Mouse (Mus musculus) layer of hippocampus, postnatal 36 days (tissue): ENCODE measurements around the gene Hist1h3g. TPM values are rescaled to one million over a fixed set of nuclear protein-coding genes. Genes with fewer than 3 reads are reported as not detected.

ENCODE experiments used
- DNase-seq, 2 experiments: peaks; one replicate each; pipeline ENCODE4 v3.0.0; 2022
- total RNA-seq, 2 experiments: library from RNA; stranded (reverse); gene quantifications; 2 replicates each; pipeline ENCODE4 v1.2.3; 2021

Gene Hist1h3g
- 1 to 10 TPM; 3.9 to 4.9 TPM for total RNA-seq

DNA sequence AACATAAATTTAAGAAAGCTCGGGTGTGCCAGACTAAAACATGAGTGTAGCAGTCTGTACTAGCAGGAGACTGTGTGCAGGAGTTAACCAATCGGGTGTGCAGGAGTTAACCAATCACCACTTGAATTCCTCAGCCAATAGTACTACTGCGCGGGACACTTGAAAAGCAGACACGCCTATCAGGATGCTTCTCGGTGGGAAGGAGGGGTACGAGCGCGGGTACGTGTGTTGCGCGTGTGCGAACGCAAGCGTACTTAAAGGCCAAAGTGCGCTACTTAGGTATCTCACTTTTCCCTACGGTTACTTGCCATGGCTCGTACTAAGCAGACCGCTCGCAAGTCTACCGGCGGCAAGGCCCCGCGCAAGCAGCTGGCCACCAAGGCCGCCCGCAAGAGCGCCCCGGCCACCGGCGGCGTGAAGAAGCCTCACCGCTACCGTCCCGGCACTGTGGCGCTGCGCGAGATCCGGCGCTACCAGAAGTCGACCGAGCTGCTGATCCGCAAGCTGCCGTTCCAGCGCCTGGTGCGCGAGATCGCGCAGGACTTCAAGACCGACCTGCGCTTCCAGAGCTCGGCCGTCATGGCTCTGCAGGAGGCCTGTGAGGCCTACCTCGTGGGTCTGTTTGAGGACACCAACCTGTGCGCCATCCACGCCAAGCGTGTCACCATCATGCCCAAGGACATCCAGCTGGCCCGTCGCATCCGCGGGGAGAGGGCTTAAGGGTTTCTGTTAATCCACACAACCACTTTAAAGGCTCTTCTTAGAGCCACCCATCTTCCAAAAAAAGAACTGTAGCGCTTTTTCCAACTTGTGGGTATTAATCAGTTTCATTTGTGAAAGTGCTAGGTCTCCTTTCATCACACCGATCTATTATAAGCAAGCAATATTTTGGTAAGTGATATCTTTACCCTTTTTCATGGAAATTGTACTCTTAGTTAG lies at the start of gene Hist1h3g:
Gene Hist1h3g (plus strand): TSS at position 286 of the 939 bp plus-strand sequence.
- DNase-seq: peak; percentile 86 to 87

DNA sequence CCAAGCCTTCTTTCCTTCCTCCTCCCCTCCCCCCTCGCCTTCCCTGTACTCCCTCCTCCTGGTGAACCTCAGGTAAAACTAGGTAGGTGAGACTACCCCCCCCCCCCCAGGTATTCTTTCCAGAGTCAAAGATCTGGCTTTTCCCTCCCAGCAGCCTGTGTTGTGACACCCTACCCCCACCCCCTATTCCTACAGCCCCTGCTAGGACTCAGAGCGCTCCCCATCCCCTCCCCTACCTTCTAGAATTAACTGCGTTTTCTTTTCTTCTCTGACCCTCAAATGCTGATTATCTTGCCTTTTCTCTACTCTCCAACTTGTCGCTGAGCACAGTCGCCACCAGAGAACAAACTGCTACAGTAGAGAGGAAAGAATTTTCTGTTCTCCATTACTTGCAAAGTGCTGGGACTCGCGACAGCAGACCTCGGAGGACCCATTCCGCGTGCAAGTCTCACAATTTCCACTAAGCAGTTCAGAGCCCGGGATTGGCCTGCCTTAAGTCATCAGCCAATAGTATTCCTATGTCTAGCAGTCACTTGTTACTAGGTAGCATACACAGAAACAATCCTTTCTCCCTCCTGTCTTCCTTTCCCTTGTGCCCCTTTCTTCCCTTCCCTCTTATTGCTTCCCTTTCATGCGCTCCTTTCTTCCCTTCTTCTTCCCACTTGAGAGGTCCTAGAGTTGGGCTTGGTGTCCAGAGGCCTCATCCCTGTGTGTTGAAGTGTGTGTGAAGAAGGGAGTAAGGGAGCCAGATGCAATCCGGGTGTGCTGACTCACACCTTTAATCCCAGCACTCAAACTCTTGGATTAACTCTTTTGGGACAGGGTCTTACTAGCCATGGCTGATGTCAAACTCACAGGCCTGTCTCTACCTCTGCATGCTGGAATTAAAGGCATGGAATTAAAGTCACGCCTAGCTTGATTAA lies 46.6 kb upstream of the Hist1h3g start, which contains the start of gene Btn2a2:
Gene Btn2a2 (minus strand): TSS at position 458 of the 923 bp plus-strand sequence.
- peak; percentile 51 to 60 for DNase-seq

DNA sequence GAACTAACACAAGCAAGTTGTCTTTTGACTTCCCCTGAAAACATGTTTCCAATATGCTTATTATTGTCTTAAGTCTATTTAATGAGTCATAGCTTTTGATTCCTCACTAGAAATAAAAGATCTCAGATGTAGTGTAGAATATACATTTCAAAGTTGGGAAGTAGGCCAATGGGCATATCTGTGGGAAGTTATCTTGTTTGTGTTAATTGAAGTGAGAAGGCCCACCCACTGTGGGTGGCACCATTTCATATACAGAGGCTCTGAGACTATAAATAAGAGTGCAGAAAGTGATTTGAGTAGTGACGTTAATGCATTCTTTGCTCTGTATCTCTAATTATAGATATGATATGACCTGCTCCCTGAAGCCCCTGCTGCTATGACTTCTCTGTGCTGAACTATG lies 44.4 kb upstream of the Hist1h3g start:
- no peak for DNase-seq

DNA sequence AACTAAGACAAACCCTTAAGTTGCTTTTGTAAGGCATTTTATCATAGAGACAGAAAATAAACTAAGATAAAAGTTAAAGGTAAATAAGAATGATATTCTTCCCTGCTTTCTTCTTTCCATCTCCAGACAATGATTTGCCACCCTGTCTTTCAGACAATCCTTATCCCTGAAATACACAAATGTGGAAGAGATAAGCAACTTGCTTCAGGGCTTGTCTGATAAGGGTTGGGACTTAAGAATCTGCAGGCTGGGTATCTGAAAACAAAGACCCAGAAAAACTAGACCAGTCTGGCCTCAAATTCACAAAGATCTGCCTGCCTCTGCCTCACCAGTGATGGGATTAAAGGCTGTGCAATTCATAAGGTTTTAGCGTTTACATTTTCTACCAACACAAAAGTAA lies 44.0 kb upstream of the Hist1h3g start:
- DNase-seq: no peak

DNA sequence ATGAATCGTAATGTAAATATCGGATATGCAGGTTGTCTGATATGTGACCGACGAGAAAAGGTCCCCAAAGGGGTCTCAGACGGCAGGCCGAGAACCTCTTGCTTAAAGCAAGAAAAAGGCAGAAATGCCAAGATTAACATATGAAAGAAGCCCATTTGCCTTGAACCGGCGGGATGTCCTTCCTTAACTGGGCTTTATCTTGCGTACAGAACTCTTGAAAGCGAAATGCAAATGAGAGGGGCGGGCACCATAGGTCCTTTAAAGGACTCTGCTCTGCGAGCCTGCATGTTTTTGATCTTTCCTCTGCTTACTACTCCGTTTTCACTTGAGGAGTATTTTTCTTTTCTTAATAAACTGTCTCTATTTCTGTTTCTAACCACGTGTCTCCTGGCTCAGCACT lies 43.2 kb upstream of the Hist1h3g start:
- DNase-seq: no peak

DNA sequence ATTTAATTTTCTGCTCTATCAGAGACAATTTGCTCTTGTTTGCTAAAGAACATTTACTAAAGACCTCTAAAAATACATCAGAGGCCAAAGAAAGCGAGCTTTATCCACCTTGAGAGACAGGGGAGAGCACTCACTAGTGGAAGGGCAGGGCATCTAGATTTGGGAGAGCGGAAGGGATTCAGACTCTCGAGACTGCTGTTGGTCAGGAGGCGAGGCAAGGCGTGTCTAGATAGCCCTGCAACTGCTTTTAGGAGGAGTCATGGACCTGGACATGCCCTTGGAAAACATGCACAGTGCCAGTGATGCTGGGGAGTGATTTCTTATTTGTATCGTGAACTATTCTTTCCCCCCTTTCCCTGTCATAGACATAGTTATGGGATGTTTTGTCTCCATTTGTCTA lies 39.7 kb upstream of the Hist1h3g start:
- no peak for DNase-seq

DNA sequence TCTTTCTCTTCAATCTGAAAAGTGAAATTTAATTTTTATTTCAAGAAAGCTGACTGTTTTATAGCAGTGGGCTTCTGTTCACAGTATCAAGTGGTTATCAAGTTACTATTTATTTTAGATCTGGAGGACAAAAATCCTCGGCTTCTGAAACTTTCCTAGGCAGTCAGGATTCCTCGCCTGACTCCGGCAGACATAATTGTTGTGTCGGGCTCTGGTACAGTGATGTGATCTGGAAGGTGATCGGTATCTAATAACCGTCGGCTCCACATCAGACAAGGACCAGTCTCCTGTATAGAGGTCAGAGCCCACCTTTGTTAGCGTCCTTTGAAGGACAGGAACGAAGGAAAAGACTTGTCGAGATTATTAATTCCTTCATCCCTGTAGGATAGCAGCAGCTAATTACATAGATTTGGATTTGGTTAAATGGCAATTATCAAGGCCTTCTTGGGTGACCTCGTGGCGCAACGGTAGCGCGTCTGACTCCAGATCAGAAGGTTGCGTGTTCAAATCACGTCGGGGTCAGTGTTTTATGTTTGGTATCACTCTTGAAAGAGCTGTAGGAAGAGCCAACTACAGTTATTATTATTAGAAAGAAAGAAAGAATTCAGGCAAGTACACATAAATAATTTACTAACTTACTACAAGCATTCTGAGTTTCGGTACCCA lies 37.4 kb upstream of the Hist1h3g start:
- DNase-seq: peak; percentile 42 to 62

DNA sequence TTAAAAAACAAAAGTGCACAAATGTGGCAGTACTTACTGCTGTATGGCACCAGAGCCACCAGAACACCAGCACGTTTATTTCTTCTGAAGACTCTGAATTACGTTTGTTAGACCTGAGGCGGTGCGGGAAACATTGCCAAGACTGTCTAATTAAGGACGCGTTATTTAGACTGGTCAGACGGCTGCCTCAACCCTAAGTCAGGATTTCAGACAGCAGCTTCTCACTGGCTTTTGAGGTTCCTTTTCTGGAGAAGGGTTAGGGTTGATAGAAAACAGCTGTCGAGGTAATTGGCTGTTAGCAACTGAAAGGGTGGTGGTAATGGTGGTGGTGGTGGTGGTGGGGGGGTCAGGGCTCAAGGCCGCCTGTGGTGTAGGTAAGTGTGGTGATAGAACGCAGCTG lies 36.6 kb upstream of the Hist1h3g start:
- DNase-seq: no peak

DNA sequence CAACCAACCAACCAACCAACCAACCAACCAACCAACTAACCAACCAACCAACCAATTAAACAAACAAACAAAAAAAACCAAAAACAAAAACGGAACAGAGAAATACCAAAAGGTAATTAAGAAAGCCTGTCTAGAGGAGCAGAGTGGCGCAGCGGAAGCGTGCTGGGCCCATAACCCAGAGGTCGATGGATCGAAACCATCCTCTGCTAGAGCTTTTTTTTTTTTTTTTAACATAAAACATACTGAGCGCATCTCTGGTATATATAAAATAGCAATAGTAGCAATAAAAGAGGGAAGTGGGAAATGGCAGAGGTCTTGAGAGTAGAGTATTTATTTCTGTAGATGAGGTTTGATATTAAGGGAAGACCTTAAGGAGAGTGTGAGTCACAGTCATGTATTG lies 35.3 kb upstream of the Hist1h3g start:
- no peak for DNase-seq

DNA sequence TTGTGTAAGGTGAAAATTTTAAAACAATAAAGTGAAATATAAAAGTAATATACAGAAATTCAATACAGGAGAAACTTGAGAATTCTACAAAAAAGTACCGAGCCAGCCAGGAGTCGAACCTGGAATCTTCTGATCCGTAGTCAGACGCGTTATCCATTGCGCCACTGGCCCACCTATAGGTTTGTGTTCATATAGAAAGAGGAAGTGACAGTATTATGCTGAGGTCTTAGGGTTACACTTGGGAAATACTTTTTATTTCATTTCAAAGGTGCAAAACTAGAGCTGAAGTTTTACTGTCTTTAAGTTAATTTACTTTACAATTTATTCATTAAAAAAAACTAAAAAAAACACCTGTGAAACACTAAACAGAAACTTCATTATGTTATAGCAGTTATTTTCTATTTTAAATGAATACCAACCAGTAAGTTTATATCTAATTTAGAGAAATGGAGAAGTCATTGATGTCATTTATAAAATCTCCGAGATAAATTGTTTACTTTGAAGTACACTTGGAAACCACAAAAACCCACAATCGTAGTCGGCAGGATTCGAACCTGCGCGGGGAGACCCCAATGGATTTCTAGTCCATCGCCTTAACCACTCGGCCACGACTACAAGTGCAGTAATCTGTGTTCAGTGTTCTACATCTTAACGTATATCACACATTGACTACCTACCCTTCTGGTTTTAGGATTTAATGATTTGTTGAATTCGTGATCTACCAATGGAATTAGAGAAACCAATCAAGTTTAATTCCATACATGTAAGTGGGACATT lies 34.6 kb upstream of the Hist1h3g start:
- peak; percentile 63 to 78 for DNase-seq

DNA sequence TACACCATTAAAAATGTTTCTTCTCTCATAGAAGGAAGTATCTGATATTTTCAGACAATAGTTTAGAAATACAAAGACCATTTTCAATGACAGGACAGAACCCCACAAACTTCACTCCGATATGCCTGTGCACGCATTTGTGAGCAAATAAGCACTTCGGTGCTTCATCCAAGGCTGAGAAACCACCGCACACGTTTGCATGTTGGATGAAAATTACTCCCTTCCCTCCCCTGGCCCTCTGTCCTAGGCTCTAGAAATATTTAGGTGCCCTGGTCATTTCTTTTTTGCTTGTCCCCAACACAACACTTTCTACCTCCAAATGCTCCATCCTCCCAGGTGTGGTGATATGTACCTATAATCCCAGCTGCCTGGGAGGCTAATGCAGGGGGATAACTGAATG lies 33.7 kb upstream of the Hist1h3g start:
- DNase-seq: no peak

DNA sequence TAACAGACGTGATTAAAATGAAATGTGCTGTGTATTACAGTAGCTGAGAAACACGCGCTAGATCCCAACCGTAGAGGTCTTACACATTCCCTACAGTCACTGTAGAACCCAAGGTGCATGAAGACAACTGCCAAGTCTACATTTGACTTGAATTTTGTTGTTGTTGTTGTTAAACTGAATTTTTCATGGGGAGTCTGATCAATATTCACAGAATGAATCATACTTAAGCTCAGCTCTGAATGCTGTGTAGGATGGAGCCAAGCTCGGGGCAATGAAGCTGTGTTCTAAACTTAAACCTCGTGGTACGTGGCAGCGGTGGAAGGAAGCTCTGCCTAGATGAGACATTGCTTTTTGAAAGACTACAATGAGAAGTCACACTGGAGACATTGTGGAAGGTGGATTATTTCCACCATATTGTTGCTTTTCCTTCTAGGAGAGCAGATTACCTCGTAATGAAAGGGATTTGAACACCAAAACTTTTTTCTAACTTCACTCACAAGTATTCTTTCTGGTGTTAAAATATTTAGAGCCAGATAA lies 33.1 kb upstream of the Hist1h3g start:
- DNase-seq: no peak

DNA sequence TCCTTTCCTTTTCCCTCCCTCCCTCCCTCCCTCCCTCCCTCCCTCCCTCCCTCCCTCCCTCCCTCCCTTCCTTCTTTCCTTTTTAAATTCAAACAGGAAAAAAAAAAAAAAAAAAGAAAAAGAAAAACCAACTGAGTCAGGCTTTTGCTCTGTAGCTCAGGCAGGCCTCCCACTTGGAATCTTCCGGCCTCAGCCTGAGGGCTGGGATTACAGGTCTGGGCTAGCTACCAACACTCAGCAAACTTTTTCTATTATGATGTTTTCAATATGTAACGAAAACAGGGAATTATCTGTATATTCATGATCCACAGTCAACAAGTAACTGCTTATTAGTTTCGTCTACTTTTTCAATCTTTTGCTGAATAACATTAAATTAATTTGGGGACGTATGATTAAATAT lies 32.3 kb upstream of the Hist1h3g start:
- DNase-seq: no peak

DNA sequence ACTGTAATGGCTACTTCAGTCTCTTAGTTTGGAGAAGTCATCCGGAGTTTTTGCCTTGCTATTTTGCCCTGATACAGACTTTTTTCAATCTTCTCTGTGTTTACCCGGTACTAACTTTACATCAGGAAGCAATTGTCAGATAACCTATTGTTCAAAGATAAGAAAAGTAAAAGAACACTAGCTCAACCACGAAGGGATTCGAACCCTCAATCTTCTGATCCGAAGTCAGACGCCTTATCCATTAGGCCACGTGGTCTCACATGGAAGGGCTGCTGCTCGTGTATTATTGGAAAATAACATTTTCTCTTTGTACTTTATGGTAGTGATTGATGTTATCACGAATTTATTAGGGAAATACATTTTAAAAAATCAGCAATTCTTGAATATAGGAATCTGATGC lies 31.4 kb upstream of the Hist1h3g start:
- peak in 1 of 2 experiments; percentile 44 for DNase-seq

DNA sequence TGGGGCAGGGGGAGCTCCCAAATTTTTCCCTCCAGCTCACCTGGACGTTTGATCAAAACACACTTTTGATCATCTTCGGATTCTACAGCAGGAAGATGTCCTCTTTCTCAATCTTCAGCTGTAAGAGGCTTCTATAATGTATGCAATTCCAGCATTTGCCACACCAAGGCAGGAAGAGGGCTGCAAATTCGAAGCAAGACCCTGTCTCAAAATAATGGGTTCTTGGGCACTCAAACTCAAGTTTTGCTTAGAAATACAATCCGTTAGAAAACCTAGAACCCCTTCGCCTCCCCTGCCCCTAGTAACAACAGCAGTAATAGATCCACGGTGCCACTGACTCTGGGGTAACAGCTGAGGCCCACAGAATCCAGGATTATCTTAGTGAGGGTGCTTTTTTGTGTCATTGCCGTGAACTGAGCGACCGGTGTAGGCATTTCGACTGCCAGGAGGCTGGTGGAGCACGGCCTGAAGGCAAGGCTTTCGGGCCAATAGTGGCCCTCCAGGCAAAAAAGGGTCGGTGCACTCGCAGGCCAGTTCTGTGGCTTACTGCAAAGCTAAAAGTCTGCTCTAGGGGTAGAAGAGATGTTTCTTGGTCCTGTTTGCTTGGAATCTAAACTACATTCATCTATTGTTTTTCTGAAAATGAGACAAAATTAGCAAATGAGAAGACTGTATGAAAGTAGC lies 29.4 kb upstream of the Hist1h3g start:
- DNase-seq: no peak

DNA sequence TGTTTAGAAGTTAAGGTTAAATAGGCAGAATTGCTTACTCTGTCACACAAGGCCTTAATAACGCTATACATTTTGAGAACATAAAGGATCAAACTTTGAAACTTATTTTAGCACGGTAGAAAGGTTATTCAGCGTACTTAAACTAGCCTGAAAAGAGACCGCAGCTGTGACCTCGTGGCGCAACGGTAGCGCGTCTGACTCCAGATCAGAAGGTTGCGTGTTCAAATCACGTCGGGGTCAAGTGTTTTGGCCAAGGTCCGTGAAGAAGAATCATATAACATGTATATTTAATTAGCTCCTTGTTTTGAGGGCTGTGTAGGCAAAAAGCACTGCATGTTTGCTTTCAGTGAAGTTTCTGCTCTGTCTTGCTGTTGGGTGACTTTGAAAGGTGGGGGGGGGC lies 28.9 kb upstream of the Hist1h3g start:
- DNase-seq: no peak

DNA sequence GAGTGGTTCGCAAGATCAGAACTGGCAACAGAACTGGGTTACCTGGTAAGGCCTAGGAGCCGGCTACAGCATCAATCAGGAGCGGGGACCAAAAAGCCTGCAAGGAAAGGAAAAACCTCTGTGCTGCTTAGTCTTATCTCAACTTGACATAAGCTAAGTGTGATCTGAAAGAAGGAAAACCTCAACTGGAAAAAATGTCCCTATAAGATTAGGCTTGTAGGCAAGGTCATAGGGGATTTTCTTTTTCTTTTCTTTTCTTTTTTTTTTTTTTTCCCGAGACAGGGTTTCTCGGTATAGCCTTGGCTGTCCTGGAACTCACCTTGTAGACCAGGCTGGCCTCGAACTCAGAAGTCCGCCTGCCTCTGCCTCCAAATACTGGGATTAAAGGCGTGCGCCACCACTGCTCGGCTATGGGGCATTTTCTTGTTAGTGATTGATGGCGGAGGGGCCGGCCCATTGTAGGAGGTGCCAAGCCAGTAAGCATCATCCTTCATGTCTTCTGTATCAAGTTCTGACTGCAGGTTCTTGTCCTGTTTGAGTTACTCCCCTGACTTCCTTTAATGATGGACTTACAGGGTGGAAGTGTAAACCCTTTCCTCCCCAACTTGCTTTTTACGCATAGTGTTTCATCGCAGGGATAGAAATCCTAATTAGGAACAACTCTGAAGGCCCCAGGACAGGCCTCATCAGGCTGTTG lies 28.3 kb upstream of the Hist1h3g start:
- no peak for DNase-seq

DNA sequence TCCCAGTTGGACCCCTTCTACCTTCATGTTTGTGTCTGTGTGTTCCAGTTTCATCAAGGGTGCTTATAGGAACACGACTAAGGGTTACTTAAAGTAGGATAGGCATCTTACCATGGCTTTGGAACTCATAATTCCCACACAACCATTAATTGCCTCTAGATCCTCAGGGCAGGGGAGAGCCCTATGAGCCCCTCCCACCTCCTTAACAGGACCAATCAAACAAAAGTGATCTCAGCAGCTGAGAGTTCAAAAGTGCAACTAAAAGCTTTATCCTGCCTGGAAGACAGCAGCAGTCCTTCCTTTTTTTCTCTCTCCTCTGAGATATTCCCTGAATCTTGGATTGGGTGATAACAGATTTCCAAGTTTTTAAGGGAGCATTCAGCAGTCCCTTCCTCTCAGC lies 25.1 kb upstream of the Hist1h3g start:
- no peak for DNase-seq

DNA sequence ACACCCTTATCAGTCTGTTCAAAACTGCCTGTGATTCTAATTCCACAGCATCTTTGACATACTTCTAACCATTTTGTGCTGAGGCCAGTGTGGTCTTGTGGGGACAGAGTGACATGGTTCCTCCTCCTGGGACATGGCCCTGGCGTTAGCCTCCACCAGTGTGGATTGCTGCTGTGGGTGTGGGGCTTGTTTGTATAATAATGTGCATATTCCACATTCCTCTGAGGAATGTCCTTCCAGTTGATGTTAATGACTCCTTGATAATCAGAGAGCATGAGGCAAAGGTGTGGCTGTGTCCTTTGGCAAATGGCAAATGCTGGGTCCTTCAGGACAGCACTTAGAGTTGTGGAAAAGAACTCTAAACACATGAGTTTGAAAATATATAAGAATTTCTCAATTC lies 21.7 kb upstream of the Hist1h3g start:
- DNase-seq: no peak

DNA sequence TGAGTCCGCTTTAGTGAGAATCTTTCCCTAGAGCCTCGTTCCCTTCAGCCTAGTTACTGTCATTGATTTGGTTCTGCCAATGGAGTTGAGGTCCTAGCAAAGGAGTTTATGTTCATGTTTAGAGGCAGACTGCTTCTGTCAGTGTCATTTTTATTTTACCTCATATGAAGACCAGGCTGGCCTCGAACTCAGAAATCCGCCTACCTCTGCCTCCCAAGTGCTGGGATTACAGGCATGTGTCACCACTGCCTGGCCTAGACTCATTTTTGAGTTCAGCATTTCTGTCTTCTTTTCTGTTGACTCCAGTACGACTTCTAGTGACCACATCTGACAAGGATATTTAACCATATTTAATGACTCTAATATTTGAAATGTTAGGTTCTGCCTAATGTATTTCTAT lies 19.9 kb upstream of the Hist1h3g start:
- no peak for DNase-seq
